Mouse (Mus musculus) hematopoietic stem cell, adult 5-6 weeks (primary cell): ENCODE measurements at regions not wholly inside any gene's neighbourhood (a gene's known extent, or its start where the extent isn't known, plus 50 kb on each side); places are given as distances from the start of the nearest gene placed in this dataset.

Source experiments
- ATAC-seq, 2 experiments: fragments of 125-278 bp in 1 of 2; replicated peaks in 1 of 2; 2 replicates each; pipeline ENCODE4 v1.8.0; 2016 to 2017; ENCODE audit warnings: inconsistent platforms in 2 of 2, mild to moderate bottlenecking in 2 of 2, moderate number of reproducible peaks in 2 of 2, low read depth in 1 of 2, moderate TSS enrichment in 1 of 2; ENCODE audit not compliant: low FRiP score in 2 of 2, poor library complexity in 2 of 2, severe bottlenecking in 2 of 2, insufficient read depth in 1 of 2, low TSS enrichment in 1 of 2

- no peak for ATAC-seq
These were observed 879.0 kb upstream of the Epha6 start for GRCm38 (mm10) chr16:61484315-61484714.

- ATAC-seq, result no peak
These were observed 836.5 kb upstream of the Epha6 start for GRCm38 (mm10) chr16:61441881-61442280.

GRCm38 (mm10) chr16:61401261-61401660 lies 795.9 kb upstream of the Epha6 start:
- ATAC-seq, result no peak

- ATAC-seq, result no peak
These were observed 776.6 kb upstream of the Epha6 start for GRCm38 (mm10) chr16:61381979-61382378.

- peak in 1 of 2 experiments; percentile 66; a peak in 1 of 4 replicates for ATAC-seq
These were observed 771.6 kb upstream of the Epha6 start for GRCm38 (mm10) chr16:61376937-61377336.
